Mouse (Mus musculus) forebrain, embryonic 13.5 days (tissue): ENCODE results near the gene a. TPM values are rescaled to one million over a fixed set of nuclear protein-coding genes. Genes with fewer than 3 reads are reported as not detected.
"Not testable (repeated sequence)": the region's sequence is repeated elsewhere in the genome, so short reads cannot be mapped to it uniquely, and the experiment has no call there.

Experiments used
- ATAC-seq: fragments of 200-750 bp; cut with Nextera tagmentation; 2 replicates; pipeline ENCODE4 v1.8.0; 2017
- H3K27ac ChIP-seq: fragments of 300-500 bp; sonication (generic); 2 replicates; pipeline ENCODE4 v1.5.1; 2015; ENCODE audit warnings: inconsistent platforms, mild to moderate bottlenecking, moderate library complexity
- H3K27me3 ChIP-seq: fragments of 300-500 bp; sonication (generic); 2 replicates; pipeline ENCODE4 v1.6.1; 2015; ENCODE audit warnings: mild to moderate bottlenecking, inconsistent platforms
- H3K36me3 ChIP-seq: fragments of 300-500 bp; sonication (generic); 2 replicates; pipeline ENCODE4 v1.6.1; 2015; ENCODE audit warnings: mild to moderate bottlenecking, inconsistent platforms; ENCODE audit not compliant: poor library complexity, severe bottlenecking
- H3K4me1 ChIP-seq: fragments of 300-500 bp; sonication (generic); 2 replicates; pipeline ENCODE4 v1.6.1; 2015; ENCODE audit warnings: inconsistent platforms
- H3K4me2 ChIP-seq: fragments of 300-500 bp; sonication (generic); 2 replicates; pipeline ENCODE4 v1.6.1; 2015; ENCODE audit warnings: inconsistent platforms, mild to moderate bottlenecking, moderate library complexity
- H3K4me3 ChIP-seq: fragments of 300-500 bp; sonication (generic); 2 replicates; pipeline ENCODE4 v1.5.1; 2015; ENCODE audit warnings: mild to moderate bottlenecking, inconsistent platforms
- H3K9ac ChIP-seq: fragments of 300-500 bp; sonication (generic); 2 replicates; pipeline ENCODE4 v1.6.1; 2015; ENCODE audit warnings: mild to moderate bottlenecking, inconsistent platforms
- H3K9me3 ChIP-seq: fragments of 300-500 bp; sonication (generic); replicated peaks from 2 replicates; pipeline ENCODE4 v1.6.1; 2016; ENCODE audit warnings: inconsistent platforms
- WGBS: fragments of 180-500 bp; shearing (Covaris S2); methylation state at CpG from one replicate; pipeline ENCODE4 v1.1.7; 2015; 5-methylcytosine and 5-hydroxymethylcytosine counted together
- polyA plus RNA-seq: library from polyadenylated mRNA; unstranded; fragments of >200 nt; fragmentation: Nextera tagmentation; extraction: Ambion mirVana; gene quantifications from 2 replicates; pipeline ENCODE4 v1.2.1, GENCODE M21; 2015

The a gene
- polyA plus RNA-seq, 1 experiment from 2014 or later: 0.49 TPM

DNA sequence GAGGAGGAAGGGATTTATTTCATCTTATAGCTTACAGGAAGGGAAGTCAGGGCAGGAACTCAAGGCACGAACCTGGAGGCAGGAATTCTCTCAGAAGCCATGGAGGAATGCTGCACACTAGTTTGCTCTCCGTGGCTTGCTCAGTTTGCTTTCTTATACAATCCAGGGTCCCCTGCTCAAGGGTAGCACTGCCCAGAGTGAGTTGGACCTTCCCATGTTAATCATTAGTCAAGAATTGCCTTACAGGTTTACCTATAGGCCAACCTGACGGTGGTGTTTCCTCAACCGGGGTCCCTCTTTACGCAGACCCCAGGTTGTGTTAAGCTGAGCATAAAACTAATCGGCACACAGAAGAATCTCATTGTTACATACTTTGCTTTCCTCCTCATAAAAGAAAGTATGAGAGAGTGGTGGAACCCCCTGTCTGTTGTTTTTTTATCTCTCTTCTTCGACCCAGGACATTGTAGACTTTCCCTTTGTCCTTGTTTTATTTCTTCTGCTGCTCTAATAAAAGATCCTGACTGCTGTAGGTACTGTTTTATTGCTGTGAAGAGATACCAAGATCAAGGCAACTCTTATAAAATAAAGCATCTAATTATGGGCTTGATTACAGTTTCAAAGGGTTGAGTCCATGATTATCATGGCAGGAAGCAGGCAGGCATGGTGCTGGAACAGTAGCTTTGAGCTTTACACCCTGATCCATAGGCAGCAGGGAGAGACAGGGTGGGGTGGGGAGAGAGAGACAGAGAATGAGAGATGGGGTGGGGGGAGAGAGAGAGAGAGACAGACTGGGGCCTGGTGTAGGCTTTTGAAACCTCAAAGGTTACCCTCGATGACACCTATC lies 146.6 kb downstream of the a start:
- WGBS: 90% methylated on average over 8 of the region's 8 CpGs
- H3K4me3 ChIP-seq: no peak overlapping the region

DNA sequence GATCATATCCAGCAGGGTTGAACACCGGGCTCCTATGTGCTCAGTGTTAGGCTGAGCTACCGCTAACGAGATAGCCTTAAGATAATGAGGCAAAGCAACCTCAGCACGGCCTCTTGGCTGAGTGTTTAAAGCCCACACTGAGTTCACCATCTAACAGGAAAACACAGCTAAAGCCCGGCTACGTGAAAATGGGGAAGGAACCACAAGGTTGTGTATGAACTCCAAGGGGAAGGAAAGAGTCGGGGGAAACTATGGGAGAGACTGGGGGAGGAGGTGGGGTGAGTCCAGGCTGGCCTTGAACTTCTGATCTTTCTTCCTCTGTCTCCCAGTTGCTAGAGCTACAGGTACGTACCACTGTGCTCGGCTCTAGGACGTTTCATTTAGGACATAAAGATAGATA lies 150.8 kb downstream of the a start:
- WGBS: 58% methylated on average over 10 of the region's 10 CpGs
- no peak overlapping the region for H3K4me2 ChIP-seq
- H3K36me3 ChIP-seq: no peaks in the 10 kb centered on the region
- H3K4me1 ChIP-seq: peaks cover 8% of the 10 kb centered on the region
- no peak overlapping the region for H3K27ac ChIP-seq
- no peak overlapping the region for H3K9ac ChIP-seq
- peaks cover 4% of the 10 kb centered on the region; the same call in 1 of the 2 replicates for H3K27me3 ChIP-seq
- H3K9me3 ChIP-seq: no peaks in the 10 kb centered on the region
- ATAC-seq: no peak
- no peak overlapping the region for H3K4me3 ChIP-seq

More for the DNA sequence above, 146.6 kb downstream of the a start:
- Histone ChIP-seq H3K4me2 (no peak overlapping the region), H3K27ac (no peak overlapping the region), H3K9me3 (no peaks in the 10 kb centered on the region), H3K9ac (no peak overlapping the region), H3K4me1 (peaks cover 6% of the 10 kb centered on the region), H3K27me3 (peaks cover 9% of the 10 kb centered on the region), H3K36me3 (no peaks in the 10 kb centered on the region)
- ATAC-seq: no peak

DNA sequence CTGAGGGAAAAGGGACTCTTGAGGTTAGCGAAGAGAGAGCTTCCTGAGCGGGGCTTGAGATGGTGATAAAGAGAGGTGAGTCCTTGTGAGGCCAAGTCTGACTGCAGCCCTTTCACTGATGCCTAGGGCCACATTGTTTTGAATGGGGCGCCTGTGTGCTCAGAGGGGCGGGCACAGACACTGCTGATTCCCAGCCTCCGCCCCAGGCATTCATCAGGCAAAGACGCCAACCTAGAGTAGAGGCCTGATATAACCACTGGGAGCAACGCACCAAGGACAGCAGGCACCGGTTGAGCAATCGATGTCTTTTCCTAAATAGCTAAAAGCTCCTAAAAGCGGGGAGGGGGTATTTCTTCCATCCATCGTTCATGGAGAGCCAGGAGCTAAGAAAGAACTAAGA lies 151.3 kb downstream of the a start:
- Histone ChIP-seq H3K4me1 (peaks cover 8% of the 10 kb centered on the region), H3K36me3 (no peaks in the 10 kb centered on the region), H3K9ac (0 out of 2 replicates have a peak overlapping the region, but pooled peaks have one; percentile 6), H3K27ac (no peak overlapping the region), H3K4me2 (peak overlapping the region; percentile 36), H3K4me3 (no peak overlapping the region), H3K27me3 (peaks cover 3% of the 10 kb centered on the region; the same call in 1 of the 2 replicates), H3K9me3 (no peaks in the 10 kb centered on the region)
- ATAC-seq: no peak
- 36% methylated on average over 11 of the region's 11 CpGs for WGBS

DNA sequence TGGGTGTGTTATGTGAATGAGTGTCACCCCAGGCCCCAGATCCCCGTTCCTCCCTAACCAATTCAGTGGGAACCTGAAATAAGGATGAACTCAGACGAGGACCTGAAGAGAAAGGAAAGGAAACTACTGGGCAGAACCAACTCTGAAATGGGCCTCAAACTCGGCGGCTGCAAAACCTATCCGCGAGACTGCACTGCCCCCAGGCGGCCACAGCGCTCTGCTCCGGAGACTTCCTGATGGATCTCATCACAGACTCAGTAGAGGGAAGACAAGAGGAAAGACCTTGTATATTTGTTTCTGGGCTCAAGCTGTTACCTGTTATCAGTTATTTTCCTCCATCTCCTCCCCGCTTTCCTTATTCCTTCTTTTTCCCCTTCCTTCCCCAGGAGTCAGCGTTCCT lies 151.9 kb downstream of the a start:
- Histone ChIP-seq H3K9ac (no peak overlapping the region), H3K9me3 (no peaks in the 10 kb centered on the region), H3K4me2 (peak overlapping the region; percentile 36), H3K36me3 (no peaks in the 10 kb centered on the region), H3K4me1 (peaks cover 8% of the 10 kb centered on the region), H3K27ac (no peak overlapping the region), H3K27me3 (peaks cover 3% of the 10 kb centered on the region; the same call in 1 of the 2 replicates), H3K4me3 (no peak overlapping the region)
- ATAC-seq: no peak
- WGBS: 7% methylated on average over 11 of the region's 11 CpGs

DNA sequence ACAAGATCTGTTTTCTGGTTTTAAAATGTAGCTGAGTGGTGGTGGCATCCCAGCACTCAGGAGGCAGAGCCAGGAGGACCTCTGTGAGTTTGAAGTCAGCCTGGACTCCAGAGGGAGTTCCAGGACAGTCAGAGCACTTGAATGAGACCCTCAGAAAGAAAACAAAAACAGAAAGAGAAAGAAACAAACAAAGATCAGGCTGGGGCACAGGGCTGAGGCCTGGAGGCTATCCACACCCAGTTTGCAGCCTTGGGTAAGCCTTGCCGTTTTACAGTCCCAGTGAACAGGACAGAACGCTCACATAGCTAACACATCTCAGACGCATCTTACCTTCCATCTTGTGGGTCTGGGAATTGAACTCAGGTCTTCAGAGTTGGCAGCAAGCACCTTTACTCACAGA lies 155.7 kb downstream of the a start:
- ATAC-seq: no peak
- Histone ChIP-seq H3K4me2 (no peak overlapping the region), H3K9me3 (no peaks in the 10 kb centered on the region), H3K36me3 (no peaks in the 10 kb centered on the region), H3K4me1 (peaks cover 8% of the 10 kb centered on the region), H3K27ac (no peak overlapping the region), H3K9ac (no peak overlapping the region), H3K27me3 (0 out of 2 replicates have a peak, but pooled peaks cover 3% of the 10 kb centered on the region), H3K4me3 (no peak overlapping the region)
- WGBS: 92% methylated on average over 3 of the region's 3 CpGs

DNA sequence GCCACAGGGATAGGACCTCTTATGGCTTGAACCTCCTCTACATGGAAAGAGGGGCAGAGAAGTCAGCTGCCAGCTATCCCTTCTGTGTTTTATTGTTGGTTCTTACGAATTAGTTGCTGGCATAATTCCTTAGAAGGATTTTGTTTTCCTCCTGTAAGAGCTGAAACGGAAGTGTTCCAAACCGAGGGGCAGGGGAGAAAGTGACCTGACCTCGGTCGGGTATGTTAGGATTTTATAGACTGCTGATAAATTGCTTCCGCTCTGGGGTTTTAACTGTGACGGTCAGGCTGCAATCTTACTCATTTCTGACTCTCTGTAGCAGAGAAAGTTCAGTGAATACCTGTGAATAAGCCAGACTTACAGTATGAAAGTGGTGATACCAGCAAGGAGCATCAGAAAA lies 158.2 kb downstream of the a start:
- 71% methylated on average over 7 of the region's 7 CpGs for WGBS
- Histone ChIP-seq H3K4me2 (no peak overlapping the region), H3K9ac (no peak overlapping the region), H3K4me1 (no peaks in the 10 kb centered on the region), H3K36me3 (no peaks in the 10 kb centered on the region), H3K4me3 (no peak overlapping the region), H3K27me3 (no peaks in the 10 kb centered on the region), H3K27ac (no peak overlapping the region), H3K9me3 (no peaks in the 10 kb centered on the region)
- no peak for ATAC-seq

DNA sequence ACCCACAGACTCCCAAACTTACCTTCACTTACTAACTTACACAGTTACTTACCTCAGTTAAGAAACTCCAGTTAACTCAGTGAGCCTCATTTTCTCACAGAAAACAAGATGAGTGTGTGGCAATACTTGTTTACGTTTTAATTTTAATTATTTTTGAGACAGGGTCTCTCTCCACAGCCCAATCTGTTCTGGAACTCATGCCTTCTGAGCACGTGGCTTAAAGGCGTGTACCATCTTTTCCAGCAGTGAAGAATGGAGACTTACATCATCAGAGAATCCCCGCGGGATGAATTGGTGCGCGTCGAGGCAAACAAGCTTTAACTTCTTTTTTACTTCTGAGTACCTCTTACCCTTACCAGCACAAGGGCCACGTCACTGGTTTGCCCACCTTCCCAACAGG lies 158.7 kb downstream of the a start:
- 80% methylated on average over 9 of the region's 9 CpGs for WGBS
- no peaks in the 10 kb centered on the region for H3K36me3 ChIP-seq
- no peaks in the 10 kb centered on the region for H3K9me3 ChIP-seq
- H3K4me1 ChIP-seq: no peaks in the 10 kb centered on the region
- H3K9ac ChIP-seq: no peak overlapping the region
- ATAC-seq: no peak
- no peak overlapping the region for H3K27ac ChIP-seq
- H3K27me3 ChIP-seq: no peaks in the 10 kb centered on the region
- no peak overlapping the region for H3K4me2 ChIP-seq
- H3K4me3 ChIP-seq: no peak overlapping the region

DNA sequence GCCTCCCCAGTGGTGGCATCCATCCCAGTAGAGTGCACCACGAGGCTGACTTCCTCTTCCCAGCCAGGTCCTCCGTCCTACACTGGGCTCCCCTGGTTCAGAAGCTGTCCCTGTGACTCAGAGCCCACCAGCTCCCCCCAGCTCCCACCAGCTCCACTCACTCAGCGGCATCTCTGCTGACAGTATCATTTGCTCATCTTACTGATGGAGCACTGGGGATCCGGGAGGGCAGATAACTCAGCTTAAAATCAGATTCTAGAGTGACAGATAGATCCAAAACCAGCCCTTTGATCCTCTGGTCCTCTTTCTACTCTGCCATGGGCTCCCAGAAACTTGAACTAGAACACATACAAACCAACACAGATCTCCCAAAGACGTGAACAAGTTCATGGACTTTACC lies 159.4 kb downstream of the a start:
- Histone ChIP-seq H3K4me3 (no peak overlapping the region), H3K9me3 (no peaks in the 10 kb centered on the region), H3K36me3 (no peaks in the 10 kb centered on the region), H3K9ac (no peak overlapping the region), H3K27ac (no peak overlapping the region), H3K27me3 (no peaks in the 10 kb centered on the region), H3K4me1 (no peaks in the 10 kb centered on the region), H3K4me2 (no peak overlapping the region)
- no peak for ATAC-seq
- 76% methylated on average over 5 of the region's 5 CpGs for WGBS

DNA sequence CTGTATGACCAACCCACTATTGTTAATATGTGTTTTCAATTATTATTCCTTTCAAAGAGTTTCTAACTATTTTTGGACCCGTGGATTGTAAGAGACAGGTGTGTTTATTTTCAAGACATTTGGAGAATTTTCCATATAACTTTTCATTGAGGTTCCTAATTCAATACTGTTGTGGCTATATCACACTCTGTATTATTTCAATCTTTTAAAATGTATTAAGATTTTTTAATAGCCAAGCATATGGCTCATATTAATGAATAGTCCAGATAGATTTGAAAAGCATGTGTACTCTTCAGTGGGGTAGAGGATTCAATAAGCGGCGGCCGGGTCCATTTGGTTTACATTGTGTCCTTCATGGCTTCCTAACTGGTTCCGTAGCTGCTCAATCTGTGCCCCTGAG lies 168.3 kb downstream of the a start:
- 93% methylated on average over 5 of the region's 5 CpGs for whole genome bisulfite sequencing
- ATAC-seq: no peak
- no peaks in the 10 kb centered on the region for H3K27me3 ChIP-seq
- H3K9ac ChIP-seq: no peak overlapping the region
- H3K4me1 ChIP-seq: no peaks in the 10 kb centered on the region
- H3K4me3 ChIP-seq: no peak overlapping the region
- no peaks in the 10 kb centered on the region for H3K9me3 ChIP-seq
- H3K36me3 ChIP-seq: no peaks in the 10 kb centered on the region
- no peak overlapping the region for H3K4me2 ChIP-seq
- H3K27ac ChIP-seq: no peak overlapping the region

DNA sequence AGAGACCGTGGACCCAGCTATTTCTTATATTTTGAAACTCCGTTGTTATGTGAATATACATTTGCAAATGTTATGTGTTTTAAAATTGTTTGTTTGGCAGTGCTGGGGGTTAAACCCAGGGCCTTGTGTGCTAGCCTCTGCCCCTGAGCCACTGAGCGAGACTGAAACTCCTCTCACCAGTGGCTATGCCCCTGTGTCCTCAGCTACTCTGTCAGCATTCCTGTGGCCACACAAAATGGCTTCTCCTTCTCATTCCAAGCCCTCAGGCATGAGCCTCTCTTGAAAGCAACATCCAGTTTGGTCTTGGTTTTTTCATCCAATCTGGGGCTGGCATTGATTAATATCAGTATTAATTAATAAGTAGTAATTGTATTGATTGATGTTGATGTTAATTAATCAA lies 168.7 kb downstream of the a start:
- H3K9me3 ChIP-seq: no peaks in the 10 kb centered on the region
- H3K4me3 ChIP-seq: no peak overlapping the region
- 85% methylated on average over 3 of the region's 3 CpGs for WGBS
- H3K27me3 ChIP-seq: no peaks in the 10 kb centered on the region
- ATAC-seq: no peak
- no peak overlapping the region for H3K4me2 ChIP-seq
- no peak overlapping the region for H3K27ac ChIP-seq
- H3K36me3 ChIP-seq: no peaks in the 10 kb centered on the region
- H3K9ac ChIP-seq: no peak overlapping the region
- no peaks in the 10 kb centered on the region for H3K4me1 ChIP-seq

DNA sequence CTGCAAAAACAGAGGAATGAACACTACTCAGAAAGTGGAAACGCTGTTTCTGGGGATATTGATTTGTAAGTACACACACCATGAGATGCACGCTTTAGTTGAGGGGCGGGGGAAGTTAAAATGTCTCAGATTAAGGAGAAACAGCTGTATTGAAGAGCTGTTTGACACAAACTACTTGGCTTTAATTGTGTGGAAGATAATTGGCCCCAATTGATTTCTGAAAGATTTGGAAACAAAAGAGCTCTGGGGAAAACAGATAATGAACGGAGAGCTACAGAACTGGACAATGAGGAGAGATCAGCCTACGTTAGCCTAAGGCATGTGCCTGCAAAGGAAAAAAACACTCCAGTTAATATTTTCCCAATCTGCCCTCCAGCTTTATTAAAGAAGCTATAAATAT lies 172.0 kb downstream of the a start:
- H3K36me3 ChIP-seq: no peaks in the 10 kb centered on the region
- no peak overlapping the region for H3K4me3 ChIP-seq
- ATAC-seq: no peak

DNA sequence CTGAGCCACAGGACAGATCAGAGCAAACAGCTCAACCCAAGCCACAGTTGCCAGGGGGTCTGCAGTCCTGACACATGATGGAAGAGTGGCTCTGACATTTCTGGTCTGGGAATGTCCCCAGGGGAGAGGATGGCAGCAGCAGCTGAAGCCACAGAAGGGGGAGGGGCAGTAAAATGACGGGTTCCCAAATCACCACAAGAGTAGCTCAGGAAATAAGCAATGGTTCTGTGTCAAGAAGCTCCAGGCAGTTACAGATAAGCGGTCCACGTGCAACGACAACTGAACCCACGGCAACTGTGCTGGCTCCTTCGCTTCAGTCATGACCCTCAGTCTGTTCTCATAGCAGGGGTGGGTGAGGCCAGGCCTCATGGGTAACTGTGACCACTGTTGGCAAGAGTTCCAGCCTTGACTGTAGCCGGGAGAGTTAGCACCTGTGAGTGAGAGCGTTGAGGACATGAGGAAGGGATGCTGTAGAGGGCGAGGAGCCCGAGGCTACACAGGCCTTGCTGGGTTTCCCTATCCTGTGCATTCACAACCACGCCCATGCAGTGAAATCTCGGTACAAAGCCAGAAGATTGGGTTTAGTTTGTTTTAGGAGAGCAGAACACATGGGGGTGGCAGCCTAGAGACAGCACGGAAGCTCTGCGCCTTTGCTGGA lies 178.7 kb downstream of the a start:
- H3K36me3 ChIP-seq, H3K27ac ChIP-seq, H3K9ac ChIP-seq, H3K4me3 ChIP-seq, H3K4me2 ChIP-seq, ATAC-seq, H3K4me1 ChIP-seq, H3K9me3 ChIP-seq, H3K27me3 ChIP-seq: not testable (repeated sequence)
- 81% methylated on average over 14 of the region's 14 CpGs for WGBS

More for the DNA sequence above, 172.0 kb downstream of the a start:
- WGBS: 16% methylated on average over 5 of the region's 5 CpGs
- 0 out of 2 replicates have a peak overlapping the region, but pooled peaks have one; percentile 30 for H3K9ac ChIP-seq
- no peak overlapping the region for H3K27ac ChIP-seq
- no peak overlapping the region for H3K4me2 ChIP-seq
- H3K27me3 ChIP-seq: no peaks in the 10 kb centered on the region
- H3K9me3 ChIP-seq: no peaks in the 10 kb centered on the region
- no peaks in the 10 kb centered on the region for H3K4me1 ChIP-seq
